Mouse (Mus musculus): ENCODE results near the gene Cabp1.

GRCm38 (mm10) chr5:115134234-115135165 is 59.7 kb downstream of the Cabp1 start, which contains the start of gene Unc119b:
- no peak for TF ChIP-seq CTCF (conservative IDR thresholded peaks at IDR 0.05; ENCODE audit: low read length)
- no peak for TF ChIP-seq NANOG (IDR thresholded peaks at IDR 0.05; ENCODE audit: borderline replicate concordance, low read length)
- TF ChIP-seq POU5F1 (IDR thresholded peaks at IDR 0.05; ENCODE audit: borderline replicate concordance, low read length) = no peak

All from E14TG2a.4 (cell line).